Mouse (Mus musculus) hindbrain, embryonic 15.5 days (tissue): ENCODE results near the gene Zkscan5. TPM values are rescaled to one million over a fixed set of nuclear protein-coding genes. Genes with fewer than 3 reads are reported as not detected.
"Not testable (repeated sequence)": the region's sequence is repeated elsewhere in the genome, so short reads cannot be mapped to it uniquely, and the experiment has no call there.

Experiments used
- ATAC-seq: fragments of 200-750 bp; cut with Nextera tagmentation; 2 replicates; pipeline ENCODE4 v1.8.0; 2017; ENCODE audit warnings: low read depth, moderate number of reproducible peaks, moderate TSS enrichment; ENCODE audit not compliant: low FRiP score
- H3K27ac ChIP-seq: fragments of 300-500 bp; sonication (generic); replicated peaks from 2 replicates; pipeline ENCODE4 v1.5.1; 2015; ENCODE audit warnings: mild to moderate bottlenecking, inconsistent platforms
- H3K27me3 ChIP-seq: fragments of 300-500 bp; sonication (generic); 2 replicates; pipeline ENCODE4 v1.6.1; 2015; ENCODE audit warnings: control low read depth, inconsistent platforms
- H3K36me3 ChIP-seq: fragments of 300-500 bp; sonication (generic); 2 replicates; pipeline ENCODE4 v1.6.1; 2015; ENCODE audit warnings: control low read depth, inconsistent platforms
- H3K4me1 ChIP-seq: fragments of 300-500 bp; sonication (generic); replicated peaks from 2 replicates; pipeline ENCODE4 v1.6.1; 2015; ENCODE audit warnings: control low read depth, inconsistent platforms
- H3K4me2 ChIP-seq: fragments of 300-500 bp; sonication (generic); 2 replicates; pipeline ENCODE4 v1.6.1; 2015; ENCODE audit warnings: moderate library complexity, mild to moderate bottlenecking, inconsistent platforms
- H3K4me3 ChIP-seq: fragments of 300-500 bp; sonication (generic); 2 replicates; pipeline ENCODE4 v1.5.1; 2015; ENCODE audit warnings: mild to moderate bottlenecking, inconsistent platforms
- H3K9ac ChIP-seq: fragments of 300-500 bp; sonication (generic); 2 replicates; pipeline ENCODE4 v1.6.1; 2015; ENCODE audit warnings: inconsistent platforms
- H3K9me3 ChIP-seq: fragments of 300-500 bp; sonication (generic); 2 replicates; pipeline ENCODE4 v1.6.1; 2016; ENCODE audit warnings: control low read depth, inconsistent platforms
- WGBS: fragments of 180-500 bp; shearing (Covaris S2); methylation state at CpG from one replicate; pipeline ENCODE4 v1.1.7; 2015; 5-methylcytosine and 5-hydroxymethylcytosine counted together
- polyA plus RNA-seq: library from polyadenylated mRNA; unstranded; fragments of >200 nt; fragmentation: Nextera tagmentation; extraction: Ambion mirVana; gene quantifications from 2 replicates; pipeline ENCODE4 v1.2.1, GENCODE M21; 2015

Gene Zkscan5
- polyA plus RNA-seq, 1 experiment from 2014 or later, result 13.8 TPM

GRCm38 (mm10) chr5:145217746-145218145 is 13.4 kb downstream of the Zkscan5 start:
- ATAC-seq, result no peak
- 90% methylated on average over 6 of the region's 6 CpGs for WGBS
- no peaks in the 10 kb centered on the region for H3K27me3 ChIP-seq
- no peak overlapping the region for H3K4me2 ChIP-seq
- H3K36me3 ChIP-seq, result peaks cover 48% of the 10 kb centered on the region
- H3K9me3 ChIP-seq, result no peaks in the 10 kb centered on the region
- H3K27ac ChIP-seq, result no peak overlapping the region
- H3K4me1 ChIP-seq, result no peaks in the 10 kb centered on the region
- no peak overlapping the region for H3K9ac ChIP-seq
- H3K4me3 ChIP-seq, result no peak overlapping the region

DNA sequence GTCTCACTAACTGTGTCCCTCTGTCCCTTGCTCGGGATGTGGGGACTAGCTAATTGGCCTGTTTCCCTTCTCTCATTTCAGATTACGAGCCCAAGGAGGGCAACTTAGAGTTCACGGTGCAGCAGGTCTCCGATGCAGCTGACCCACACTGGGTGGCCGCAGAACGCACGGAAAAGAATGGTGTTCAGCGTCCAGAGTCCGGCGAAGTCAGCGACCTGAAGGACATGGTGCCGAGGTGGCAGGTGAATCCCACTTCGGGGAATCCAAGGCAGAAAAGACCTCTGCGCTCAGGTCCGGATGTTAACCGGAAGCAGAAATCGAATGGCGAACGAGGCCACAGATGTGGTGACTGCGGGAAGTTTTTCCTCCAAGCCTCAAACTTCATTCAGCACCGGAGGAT is 13.8 kb downstream of the Zkscan5 start:
- Histone ChIP-seq H3K36me3 (peaks cover 48% of the 10 kb centered on the region), H3K9ac (no peak overlapping the region), H3K4me3 (no peak overlapping the region), H3K9me3 (no peaks in the 10 kb centered on the region), H3K4me1 (no peaks in the 10 kb centered on the region), H3K27ac (no peak overlapping the region), H3K27me3 (no peaks in the 10 kb centered on the region), H3K4me2 (no peak overlapping the region)
- no peak for ATAC-seq
- 98% methylated on average over 21 of the region's 21 CpGs for WGBS

DNA sequence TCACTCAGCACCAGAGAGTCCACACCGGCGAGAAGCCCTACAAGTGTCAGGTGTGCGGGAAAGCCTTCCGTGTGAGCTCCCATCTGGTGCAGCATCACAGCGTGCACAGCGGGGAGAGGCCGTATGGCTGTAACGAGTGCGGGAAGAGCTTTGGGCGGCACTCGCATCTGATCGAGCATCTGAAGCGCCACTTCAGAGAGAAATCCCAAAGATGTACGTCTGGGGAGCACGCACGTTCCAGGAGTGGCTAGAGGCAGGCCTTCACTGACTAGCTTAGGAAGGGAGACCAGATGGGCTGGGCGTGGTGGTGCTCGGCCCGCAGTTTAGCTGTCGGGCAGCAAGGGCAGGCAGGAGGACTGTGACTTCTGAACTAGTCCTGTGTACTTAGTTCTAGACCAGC is 14.3 kb downstream of the Zkscan5 start:
- peaks cover 45% of the 10 kb centered on the region for H3K36me3 ChIP-seq
- H3K9me3 ChIP-seq, result no peaks in the 10 kb centered on the region
- no peak overlapping the region for H3K9ac ChIP-seq
- ATAC-seq, result no peak
- 97% methylated on average over 20 of the region's 20 CpGs for whole genome bisulfite sequencing
- no peak overlapping the region for H3K4me3 ChIP-seq
- no peak overlapping the region for H3K4me2 ChIP-seq
- no peak overlapping the region for H3K27ac ChIP-seq
- H3K4me1 ChIP-seq, result no peaks in the 10 kb centered on the region
- no peaks in the 10 kb centered on the region for H3K27me3 ChIP-seq

DNA sequence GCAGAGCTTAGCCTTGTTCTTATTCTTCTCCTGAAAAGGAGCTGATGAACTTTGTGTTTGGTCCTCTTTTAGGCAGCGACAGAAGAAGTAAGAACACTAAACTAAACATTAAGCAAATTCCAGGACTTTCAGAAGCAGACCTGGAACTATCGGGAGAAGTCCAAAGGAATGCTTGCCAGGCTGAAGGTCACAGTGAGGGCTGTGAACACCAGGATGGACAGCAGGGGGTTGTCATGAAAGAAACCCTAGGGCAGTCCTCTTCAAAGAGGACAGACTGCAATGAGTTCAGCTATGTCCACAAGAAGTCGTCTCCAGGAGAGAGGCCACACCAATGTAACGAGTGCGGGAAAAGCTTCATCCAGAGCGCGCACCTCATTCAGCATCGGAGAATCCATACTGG is 15.6 kb downstream of the Zkscan5 start:
- Histone ChIP-seq H3K4me3 (no peak overlapping the region), H3K9ac (no peak overlapping the region), H3K36me3 (peaks cover 39% of the 10 kb centered on the region), H3K27ac (no peak overlapping the region), H3K9me3 (no peaks in the 10 kb centered on the region), H3K4me1 (no peaks in the 10 kb centered on the region), H3K27me3 (no peaks in the 10 kb centered on the region), H3K4me2 (no peak overlapping the region)
- ATAC-seq, result no peak
- 88% methylated on average over 8 of the region's 8 CpGs for WGBS

DNA sequence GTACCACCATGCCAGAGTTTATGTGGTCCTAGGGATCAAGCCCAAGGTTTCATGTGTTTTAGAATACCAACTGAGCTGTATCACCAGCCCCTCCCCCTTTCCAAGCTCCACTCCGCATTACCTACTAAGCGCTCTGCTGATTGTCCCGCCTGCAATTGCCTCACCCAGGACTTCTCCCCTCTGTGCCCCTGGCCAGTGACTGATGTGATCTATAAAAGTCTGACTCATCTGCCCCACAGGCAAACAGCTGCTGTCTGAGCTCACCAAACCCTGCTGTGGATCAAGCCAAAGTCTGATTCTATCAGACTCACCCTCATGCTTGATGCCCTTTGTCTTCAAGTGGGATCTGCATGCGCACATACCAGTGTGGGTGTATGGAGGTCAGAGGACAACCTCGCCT is 18.5 kb downstream of the Zkscan5 start:
- Histone ChIP-seq H3K4me3 (no peak overlapping the region), H3K4me2 (no peak overlapping the region), H3K9me3 (no peaks in the 10 kb centered on the region), H3K9ac (no peak overlapping the region), H3K27ac (no peak overlapping the region), H3K36me3 (peaks cover 38% of the 10 kb centered on the region), H3K27me3 (no peaks in the 10 kb centered on the region), H3K4me1 (no peaks in the 10 kb centered on the region)
- 86% methylated on average over 5 of the region's 5 CpGs for WGBS
- no peak for ATAC-seq

DNA sequence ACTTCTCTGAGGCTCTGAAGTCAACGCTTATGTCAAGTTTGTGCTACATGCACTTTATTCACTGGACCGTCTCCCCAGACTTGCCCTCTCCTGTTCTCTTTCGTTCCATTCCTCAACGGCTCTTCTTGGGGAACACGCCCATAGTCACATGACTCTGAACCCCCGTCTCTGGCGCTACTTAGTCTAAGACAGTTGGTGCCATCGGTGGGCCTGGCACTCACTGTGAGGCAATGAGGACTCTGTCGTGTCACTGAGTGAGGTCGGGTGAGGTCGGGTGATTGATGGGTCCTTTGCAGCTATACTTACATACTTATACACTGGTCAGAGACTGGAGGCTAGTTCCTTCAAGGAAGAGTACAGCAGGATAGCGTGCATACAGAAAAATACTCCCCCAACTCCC is 19.0 kb downstream of the Zkscan5 start:
- 84% methylated on average over 12 of the region's 12 CpGs for WGBS
- Histone ChIP-seq H3K9ac (no peak overlapping the region), H3K27me3 (no peaks in the 10 kb centered on the region), H3K4me2 (no peak overlapping the region), H3K4me1 (no peaks in the 10 kb centered on the region), H3K36me3 (peaks cover 33% of the 10 kb centered on the region), H3K9me3 (no peaks in the 10 kb centered on the region), H3K27ac (no peak overlapping the region), H3K4me3 (no peak overlapping the region)
- ATAC-seq, result no peak

DNA sequence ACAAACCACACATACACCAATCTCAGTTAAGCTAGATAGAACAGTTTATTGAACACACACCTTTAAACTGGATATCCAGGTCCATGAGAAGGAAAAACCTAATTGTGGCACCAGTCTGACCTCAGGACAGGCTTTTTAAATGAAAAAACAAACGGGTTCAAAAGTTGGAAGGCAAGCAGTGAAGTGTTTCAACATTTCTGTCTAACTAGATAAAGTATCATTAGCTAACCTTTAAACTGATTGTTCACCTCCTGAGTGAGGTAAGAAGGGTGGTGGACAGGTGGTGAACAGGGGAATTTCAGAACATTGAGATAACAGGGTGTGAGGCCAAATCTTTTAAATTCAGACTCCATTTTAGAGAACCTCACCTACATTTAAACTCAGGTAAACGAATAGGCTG is 22.1 kb downstream of the Zkscan5 start:
- Histone ChIP-seq H3K4me1 (peaks cover 6% of the 10 kb centered on the region), H3K4me3 (no peak overlapping the region), H3K9me3 (no peaks in the 10 kb centered on the region), H3K9ac (no peak overlapping the region), H3K4me2 (no peak overlapping the region), H3K27me3 (no peaks in the 10 kb centered on the region), H3K27ac (no peak overlapping the region), H3K36me3 (peaks cover 7% of the 10 kb centered on the region; the same call in 1 of the 2 replicates)
- no peak for ATAC-seq
- WGBS, result 56% methylated on average over 2 of the region's 2 CpGs

GRCm38 (mm10) chr5:145229283-145229682 is 24.9 kb downstream of the Zkscan5 start:
- ATAC-seq, H3K27me3 ChIP-seq, H3K9ac ChIP-seq, H3K27ac ChIP-seq, H3K36me3 ChIP-seq, H3K9me3 ChIP-seq, H3K4me3 ChIP-seq, H3K4me2 ChIP-seq: not testable (repeated sequence)
- 74% methylated on average over 6 of the region's 6 CpGs for WGBS
- peaks cover 21% of the 10 kb centered on the region for H3K4me1 ChIP-seq

- Histone ChIP-seq H3K9me3 (no peaks in the 10 kb centered on the region), H3K27ac (peak overlapping the region; percentile 92), H3K9ac (peak overlapping the region; percentile 96), H3K27me3 (no peaks in the 10 kb centered on the region), H3K36me3 (peaks cover 20% of the 10 kb centered on the region), H3K4me3 (peak overlapping the region; percentile 84), H3K4me1 (peaks cover 21% of the 10 kb centered on the region), H3K4me2 (peak overlapping the region; percentile 83)
- 87% methylated on average over 4 of the region's 4 CpGs for WGBS
- no peak for ATAC-seq
These were observed 26.3 kb downstream of the Zkscan5 start for GRCm38 (mm10) chr5:145230641-145231040.

- ATAC-seq, result peak; percentile 96
- Histone ChIP-seq H3K4me2 (peak within 1 kb of the TSS; percentile 83), H3K4me1 (peaks cover 21% of the 10 kb centered on the region), H3K27me3 (no peaks in the 10 kb centered on the region), H3K9me3 (no peaks in the 10 kb centered on the region), H3K27ac (peak within 1 kb of the TSS; percentile 92), H3K36me3 (peaks cover 24% of the 10 kb centered on the region), H3K4me3 (peak within 1 kb of the TSS; percentile 84), H3K9ac (peak within 1 kb of the TSS; percentile 96)
- under 1% methylated on average over 42 of the region's 42 CpGs for WGBS
These were observed 27.1 kb downstream of the Zkscan5 start, which contains the start of gene Zfp655 for GRCm38 (mm10) chr5:145231367-145231871. Gene Zfp655, plus strand, starts transcription at chr5:145231715.

- WGBS, result under 1% methylated on average over 38 of the region's 49 CpGs
- Histone ChIP-seq H3K4me2 (peak overlapping the region; percentile 83), H3K27me3 (no peaks in the 10 kb centered on the region), H3K9me3 (no peaks in the 10 kb centered on the region), H3K4me1 (peaks cover 21% of the 10 kb centered on the region), H3K27ac (peak overlapping the region; percentile 92), H3K4me3 (peak overlapping the region; percentile 84), H3K9ac (peak overlapping the region; percentile 96), H3K36me3 (peaks cover 28% of the 10 kb centered on the region)
- ATAC-seq, result no peak
These were observed 27.6 kb downstream of the Zkscan5 start for GRCm38 (mm10) chr5:145231893-145232411.

GRCm38 (mm10) chr5:145234636-145235035 is 30.3 kb downstream of the Zkscan5 start:
- no peak overlapping the region for H3K4me2 ChIP-seq
- peaks cover 21% of the 10 kb centered on the region for H3K4me1 ChIP-seq
- no peak overlapping the region for H3K9ac ChIP-seq
- ATAC-seq, result no peak
- H3K27ac ChIP-seq, result no peak overlapping the region
- peaks cover 52% of the 10 kb centered on the region for H3K36me3 ChIP-seq
- no peaks in the 10 kb centered on the region for H3K27me3 ChIP-seq
- H3K9me3 ChIP-seq, result no peaks in the 10 kb centered on the region
- H3K4me3 ChIP-seq, result no peak overlapping the region

- Histone ChIP-seq H3K27me3 (no peaks in the 10 kb centered on the region), H3K4me2 (no peak overlapping the region), H3K4me3 (no peak overlapping the region), H3K27ac (no peak overlapping the region), H3K9me3 (no peaks in the 10 kb centered on the region), H3K9ac (no peak overlapping the region), H3K36me3 (peaks cover 41% of the 10 kb centered on the region), H3K4me1 (no peaks in the 10 kb centered on the region)
- 92% methylated on average over 3 of the region's 3 CpGs for WGBS
- ATAC-seq, result no peak
These were observed 45.2 kb downstream of the Zkscan5 start for GRCm38 (mm10) chr5:145249520-145249919.
